Mouse (Mus musculus): ENCODE data around the gene Abcb1b.

- peak; percentile 19; the same call in 1 of the 2 replicates for TF ChIP-seq CTCF (IDR thresholded peaks at IDR 0.05; ENCODE audit: extremely low read depth, insufficient read depth, low read length)
- TF ChIP-seq POLR2A (IDR thresholded peaks at IDR 0.05; ENCODE audit: extremely low read depth, insufficient read depth, low read length), result no peak
These were observed 95.6 kb downstream of the Abcb1b start, which contains the start of gene Abcb4 for GRCm38 (mm10) chr5:8893300-8894103.
